Mouse (Mus musculus): ENCODE measurements around the gene Wscd2. TPM values are rescaled to one million over a fixed set of nuclear protein-coding genes. Genes with fewer than 3 reads are reported as not detected.

Gene Wscd2
- polyA plus RNA-seq, 1 experiment from 2014 or later = 12.5 TPM

DNA sequence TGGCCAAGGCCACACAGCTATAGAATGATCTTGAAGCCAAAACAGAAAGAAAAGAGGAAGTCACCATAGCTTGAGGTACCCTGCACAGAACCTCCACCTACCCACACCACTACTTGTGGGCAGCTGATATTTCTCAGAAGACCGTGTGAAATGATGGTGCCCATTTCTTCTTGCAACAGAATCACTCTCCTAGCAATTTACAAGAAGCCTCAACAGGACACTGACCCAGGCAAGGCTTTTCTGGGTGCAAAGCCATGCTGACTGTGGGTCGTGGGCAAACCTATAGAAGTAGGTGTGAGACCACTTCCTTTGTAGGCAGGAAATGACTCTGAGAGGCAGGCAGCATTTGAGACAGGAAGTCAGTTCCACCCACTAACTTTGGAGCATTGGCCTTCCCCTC lies 49.3 kb downstream of the Wscd2 start:
- WGBS = 75% methylated on average over 2 of the region's 2 CpGs
- no peak for ATAC-seq (ENCODE audit: insufficient number of reproducible peaks, insufficient read depth, low FRiP score, low TSS enrichment, low read depth)

DNA sequence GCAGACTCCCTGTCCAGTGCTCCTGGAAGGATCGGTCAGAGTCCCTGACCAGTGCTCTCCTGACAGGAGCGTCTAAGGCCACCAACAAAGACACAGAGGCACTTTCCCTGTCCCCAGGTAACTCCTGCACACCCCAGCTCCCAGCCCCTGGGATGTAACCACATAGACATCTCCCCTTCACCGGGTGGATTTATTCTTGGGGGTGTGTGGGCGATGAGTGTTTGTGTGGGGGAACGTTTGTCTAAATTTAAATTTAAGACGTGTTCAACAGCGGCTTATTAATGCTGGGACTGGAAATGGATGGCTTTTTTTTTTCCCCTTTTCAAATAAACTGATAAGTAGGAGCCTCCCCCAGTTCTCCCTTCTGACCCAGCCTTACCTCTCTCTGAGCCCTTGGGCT lies 49.7 kb downstream of the Wscd2 start:
- no peak for ATAC-seq (ENCODE audit: insufficient number of reproducible peaks, insufficient read depth, low FRiP score, low TSS enrichment, low read depth)
- WGBS = 84% methylated on average over 7 of the region's 7 CpGs

More for the DNA sequence above, 49.3 kb downstream of the Wscd2 start:
- H3K9ac ChIP-seq = no peak overlapping the region
- peaks cover 24% of the 10 kb centered on the region for H3K4me1 ChIP-seq
- H3K9me3 ChIP-seq = no peaks in the 10 kb centered on the region
- no peak overlapping the region for H3K4me3 ChIP-seq
- no peaks in the 10 kb centered on the region for H3K36me3 ChIP-seq
- peaks cover 32% of the 10 kb centered on the region for H3K27me3 ChIP-seq
- H3K27ac ChIP-seq = no peak overlapping the region
- H3K4me2 ChIP-seq = no peak overlapping the region

DNA sequence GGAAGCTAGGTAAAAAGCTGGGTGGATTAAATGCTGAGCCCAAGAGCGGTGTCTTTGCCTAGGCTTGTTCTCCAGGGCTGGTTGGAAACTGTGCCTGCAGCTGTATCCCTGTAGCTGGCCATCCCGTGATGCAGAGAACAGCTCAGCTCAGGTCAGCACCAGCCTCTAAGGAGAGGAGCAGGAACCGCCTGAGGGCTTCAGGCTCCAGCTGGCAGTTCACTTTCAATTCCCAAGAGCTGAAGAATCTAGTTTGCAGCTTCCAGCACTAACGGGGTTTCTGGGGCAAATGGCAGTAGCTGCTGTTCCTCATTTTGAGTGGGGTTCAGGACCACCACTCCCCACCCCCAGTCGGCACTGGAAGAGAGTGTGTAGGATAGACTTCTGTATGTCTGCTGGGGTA lies 51.1 kb downstream of the Wscd2 start:
- Histone ChIP-seq H3K4me3 (no peak overlapping the region), H3K9ac (no peak overlapping the region), H3K27me3 (peaks cover 30% of the 10 kb centered on the region), H3K9me3 (no peaks in the 10 kb centered on the region), H3K4me2 (no peak overlapping the region), H3K27ac (no peak overlapping the region), H3K36me3 (no peaks in the 10 kb centered on the region), H3K4me1 (peaks cover 24% of the 10 kb centered on the region)
- ATAC-seq (ENCODE audit: insufficient number of reproducible peaks, insufficient read depth, low FRiP score, low TSS enrichment, low read depth) = no peak
- 33% methylated on average over 5 of the region's 5 CpGs for WGBS

More for the DNA sequence above, 49.7 kb downstream of the Wscd2 start:
- H3K9ac ChIP-seq = no peak overlapping the region
- no peaks in the 10 kb centered on the region for H3K9me3 ChIP-seq
- H3K27ac ChIP-seq = no peak overlapping the region
- peaks cover 24% of the 10 kb centered on the region for H3K4me1 ChIP-seq
- peaks cover 32% of the 10 kb centered on the region for H3K27me3 ChIP-seq
- H3K4me2 ChIP-seq = no peak overlapping the region
- H3K4me3 ChIP-seq = no peak overlapping the region
- H3K36me3 ChIP-seq = no peaks in the 10 kb centered on the region

DNA sequence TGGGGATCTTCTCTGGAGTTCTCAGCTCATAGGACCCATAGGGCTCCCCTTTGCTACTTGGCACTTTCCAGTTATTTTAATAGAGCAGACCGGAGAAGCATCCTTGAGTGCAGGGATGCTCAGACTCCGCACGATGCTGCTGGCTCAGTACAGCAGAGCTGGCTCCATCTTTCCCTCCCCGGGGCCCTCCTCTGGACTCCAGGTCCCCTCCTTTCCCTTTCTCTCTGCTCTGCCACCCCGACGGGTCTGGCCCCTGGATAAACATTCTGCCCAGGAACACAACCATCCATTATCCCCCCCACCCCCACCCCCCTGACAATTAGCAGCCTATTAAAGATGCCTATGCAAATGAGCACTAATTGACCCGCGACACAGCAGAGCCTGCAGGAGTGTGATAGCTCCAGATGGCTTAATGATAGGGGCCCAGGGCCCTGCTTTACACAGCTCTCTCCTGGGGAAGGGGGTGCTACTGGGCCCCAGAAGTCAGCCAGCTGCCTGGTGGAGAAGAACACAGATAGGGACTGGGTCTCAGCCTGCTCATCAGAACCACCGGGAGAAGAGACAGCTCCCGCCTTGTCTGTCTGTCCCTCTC lies 52.8 kb downstream of the Wscd2 start:
- ATAC-seq (ENCODE audit: insufficient number of reproducible peaks, insufficient read depth, low FRiP score, low TSS enrichment, low read depth) = no peak
- WGBS = 33% methylated on average over 10 of the region's 10 CpGs
- no peaks in the 10 kb centered on the region for H3K36me3 ChIP-seq

DNA sequence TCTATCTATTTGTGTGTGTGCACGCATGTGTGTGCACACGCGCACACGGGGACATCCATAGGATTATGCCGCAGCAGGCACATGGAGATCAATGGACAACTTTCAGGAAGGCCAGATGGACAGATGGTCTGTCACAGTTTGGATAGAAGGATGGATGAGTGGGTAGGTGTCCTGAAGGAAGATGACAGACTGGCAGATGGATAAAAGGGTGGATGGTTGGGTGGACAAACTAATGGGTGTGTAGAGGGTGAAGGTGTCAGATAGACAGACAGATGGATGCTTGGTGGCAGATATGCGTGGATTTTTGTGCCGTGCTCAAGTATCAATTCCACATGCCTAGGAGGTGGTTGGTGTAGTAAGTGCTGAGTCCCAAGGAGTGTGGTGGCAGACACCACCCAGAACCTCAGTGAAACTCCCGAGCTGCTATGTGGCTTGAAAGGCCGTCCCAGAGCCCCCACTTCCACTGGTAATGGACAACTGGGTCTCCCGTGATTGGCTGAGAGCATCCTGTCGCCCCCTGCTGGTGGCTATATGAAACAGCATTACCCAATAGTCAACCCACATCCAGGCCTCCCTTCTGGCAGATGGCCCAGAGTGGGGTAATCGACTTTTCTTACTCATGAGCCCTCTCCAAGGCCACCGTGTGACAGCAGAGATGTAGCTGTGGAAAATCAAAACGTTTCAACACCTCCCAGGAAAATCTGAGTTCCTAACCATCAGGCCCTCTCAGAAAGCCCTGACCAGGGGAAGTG lies 58.0 kb downstream of the Wscd2 start:
- Histone ChIP-seq H3K27me3 (peaks cover 33% of the 10 kb centered on the region), H3K4me3 (no peak overlapping the region), H3K36me3 (no peaks in the 10 kb centered on the region), H3K9ac (no peak overlapping the region), H3K9me3 (no peaks in the 10 kb centered on the region), H3K27ac (no peak overlapping the region), H3K4me1 (peaks cover 23% of the 10 kb centered on the region), H3K4me2 (no peak overlapping the region)
- 54% methylated on average over 14 of the region's 14 CpGs for WGBS
- ATAC-seq (ENCODE audit: insufficient number of reproducible peaks, insufficient read depth, low FRiP score, low TSS enrichment, low read depth) = no peak

More for the DNA sequence above, 52.8 kb downstream of the Wscd2 start:
- Histone ChIP-seq H3K4me2 (no peak overlapping the region), H3K9ac (no peak overlapping the region), H3K4me1 (peaks cover 14% of the 10 kb centered on the region), H3K27me3 (peaks cover 14% of the 10 kb centered on the region), H3K4me3 (no peak overlapping the region), H3K27ac (no peak overlapping the region), H3K9me3 (no peaks in the 10 kb centered on the region)

DNA sequence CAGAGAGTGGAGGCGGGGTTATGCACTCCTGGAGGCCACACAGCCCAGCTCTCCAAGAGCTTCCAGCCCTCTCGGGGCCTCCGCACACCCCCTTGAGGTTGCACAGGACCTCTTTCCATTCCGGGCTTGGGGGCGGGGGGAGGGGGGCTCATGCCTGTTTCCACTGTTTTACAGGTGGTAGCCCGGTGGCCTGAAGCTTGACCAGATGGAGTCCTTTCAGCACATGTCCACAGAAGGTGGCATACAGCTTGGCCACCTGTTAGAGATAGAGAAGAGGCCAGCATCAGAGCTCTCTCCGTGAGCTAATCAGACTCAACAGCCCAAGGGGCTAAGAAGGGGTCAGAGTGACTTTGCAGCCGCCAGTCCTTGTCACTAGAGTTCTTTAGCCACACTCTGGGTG lies 60.1 kb downstream of the Wscd2 start:
- peaks cover 37% of the 10 kb centered on the region for H3K4me1 ChIP-seq

DNA sequence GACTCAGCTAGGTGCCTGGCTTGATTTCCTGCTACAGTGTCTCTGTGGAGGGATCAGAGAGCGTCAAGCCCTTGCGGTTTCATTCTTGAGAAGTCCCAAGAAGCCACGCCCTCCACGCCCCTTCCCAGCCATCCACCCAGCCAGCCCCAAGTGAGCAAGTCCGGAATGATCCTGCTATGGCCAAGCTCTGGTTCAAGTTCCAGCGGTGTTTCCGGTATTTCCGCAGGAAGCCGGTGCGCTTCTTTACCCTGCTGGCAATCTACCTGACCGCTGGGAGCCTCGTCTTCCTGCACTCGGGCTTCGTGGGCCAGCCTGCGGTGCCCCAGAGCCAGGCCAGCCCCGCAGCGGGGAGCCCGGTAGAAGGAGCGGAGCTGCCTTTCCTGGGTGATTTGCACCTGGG lies 60.6 kb downstream of the Wscd2 start:
- ATAC-seq (ENCODE audit: insufficient number of reproducible peaks, insufficient read depth, low FRiP score, low TSS enrichment, low read depth) = no peak
- 21% methylated on average over 19 of the region's 19 CpGs for WGBS
- no peak overlapping the region for H3K27ac ChIP-seq
- no peaks in the 10 kb centered on the region for H3K36me3 ChIP-seq
- H3K9me3 ChIP-seq = no peaks in the 10 kb centered on the region
- H3K4me3 ChIP-seq = no peak overlapping the region
- no peak overlapping the region for H3K9ac ChIP-seq
- H3K4me2 ChIP-seq = no peak overlapping the region
- H3K27me3 ChIP-seq = peaks cover 48% of the 10 kb centered on the region
- peaks cover 37% of the 10 kb centered on the region for H3K4me1 ChIP-seq

More for the DNA sequence above, 60.1 kb downstream of the Wscd2 start:
- H3K36me3 ChIP-seq = no peaks in the 10 kb centered on the region
- no peak for ATAC-seq (ENCODE audit: insufficient number of reproducible peaks, insufficient read depth, low FRiP score, low TSS enrichment, low read depth)
- no peak overlapping the region for H3K4me2 ChIP-seq
- WGBS = 55% methylated on average over 8 of the region's 8 CpGs
- H3K4me3 ChIP-seq = no peak overlapping the region
- H3K9me3 ChIP-seq = no peaks in the 10 kb centered on the region
- peaks cover 42% of the 10 kb centered on the region for H3K27me3 ChIP-seq
- no peak overlapping the region for H3K9ac ChIP-seq
- no peak overlapping the region for H3K27ac ChIP-seq

DNA sequence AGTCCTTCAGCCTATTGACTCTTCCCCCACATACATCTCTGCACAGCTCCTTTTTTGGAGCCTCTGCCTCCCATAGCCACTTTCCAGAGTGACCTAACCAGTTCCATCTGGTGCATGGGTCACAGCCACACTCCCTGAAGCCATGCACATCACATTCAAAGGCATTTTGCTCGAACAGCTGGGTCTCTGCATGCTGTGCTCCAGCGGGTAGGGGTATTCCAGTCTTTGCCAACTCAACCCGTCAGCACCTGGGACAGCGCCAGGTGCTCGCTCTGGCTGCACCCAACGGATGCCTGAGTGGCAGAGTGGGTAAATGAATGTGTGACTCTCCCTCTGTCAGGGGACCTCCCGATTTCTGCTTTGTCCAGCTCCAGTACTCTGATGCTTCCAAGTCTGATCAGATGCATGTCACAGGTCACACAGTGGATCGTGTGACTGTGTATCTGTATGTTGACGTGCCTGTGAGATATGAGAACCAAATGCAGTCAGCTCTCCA lies 63.3 kb downstream of the Wscd2 start:
- Histone ChIP-seq H3K36me3 (no peaks in the 10 kb centered on the region), H3K9ac (no peak overlapping the region), H3K4me2 (no peak overlapping the region), H3K27me3 (peaks cover 53% of the 10 kb centered on the region), H3K4me1 (peaks cover 37% of the 10 kb centered on the region), H3K9me3 (no peaks in the 10 kb centered on the region), H3K4me3 (no peak overlapping the region), H3K27ac (no peak overlapping the region)
- WGBS = 7% methylated on average over 9 of the region's 9 CpGs
- no peak for ATAC-seq (ENCODE audit: insufficient number of reproducible peaks, insufficient read depth, low FRiP score, low TSS enrichment, low read depth)

DNA sequence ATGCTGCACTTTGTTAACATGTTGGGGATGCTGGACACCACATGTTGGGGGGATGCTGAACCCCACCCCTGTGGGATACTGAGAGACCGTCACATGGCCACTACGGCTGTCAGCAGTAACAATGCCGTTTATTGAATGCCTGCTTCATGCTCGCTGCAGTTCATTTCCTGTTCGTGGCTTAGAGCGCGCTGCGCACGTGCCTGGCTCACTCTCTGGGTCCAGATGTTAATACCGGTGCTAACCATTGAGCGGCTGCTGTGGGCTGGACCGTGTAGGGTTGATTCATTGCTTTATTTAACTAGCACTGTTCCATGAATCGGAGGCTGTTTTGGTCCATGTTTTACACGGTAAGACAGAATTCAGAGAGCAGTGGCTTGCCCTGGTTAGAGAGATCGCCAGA lies 64.0 kb downstream of the Wscd2 start:
- ATAC-seq (ENCODE audit: insufficient number of reproducible peaks, insufficient read depth, low FRiP score, low TSS enrichment, low read depth) = no peak
- Histone ChIP-seq H3K27ac (no peak overlapping the region), H3K4me1 (peaks cover 37% of the 10 kb centered on the region), H3K27me3 (peaks cover 53% of the 10 kb centered on the region), H3K4me3 (no peak overlapping the region), H3K9me3 (no peaks in the 10 kb centered on the region), H3K9ac (no peak overlapping the region), H3K4me2 (no peak overlapping the region), H3K36me3 (no peaks in the 10 kb centered on the region)
- 33% methylated on average over 15 of the region's 15 CpGs for WGBS

DNA sequence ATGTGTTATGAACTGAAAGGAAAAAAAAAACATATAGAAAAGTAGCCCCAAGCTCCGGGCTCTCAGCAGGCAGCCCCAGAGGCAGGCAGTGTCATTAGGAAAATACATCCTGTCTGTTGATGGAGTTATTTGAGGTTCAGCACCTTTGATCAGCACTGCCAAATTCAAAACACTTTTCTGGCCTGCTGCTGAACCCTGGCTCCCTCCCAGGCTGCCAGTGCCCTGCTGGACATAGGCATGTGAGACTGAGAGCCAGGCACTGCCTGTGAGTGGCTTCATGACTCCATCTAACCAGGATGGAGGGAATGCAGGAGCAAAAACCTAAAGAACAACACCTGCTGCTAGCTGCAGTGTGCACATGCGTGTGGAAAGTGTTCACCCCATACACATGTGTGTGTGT lies 64.4 kb downstream of the Wscd2 start:
- WGBS = 79% methylated on average over 2 of the region's 2 CpGs
- no peak overlapping the region for H3K4me3 ChIP-seq

DNA sequence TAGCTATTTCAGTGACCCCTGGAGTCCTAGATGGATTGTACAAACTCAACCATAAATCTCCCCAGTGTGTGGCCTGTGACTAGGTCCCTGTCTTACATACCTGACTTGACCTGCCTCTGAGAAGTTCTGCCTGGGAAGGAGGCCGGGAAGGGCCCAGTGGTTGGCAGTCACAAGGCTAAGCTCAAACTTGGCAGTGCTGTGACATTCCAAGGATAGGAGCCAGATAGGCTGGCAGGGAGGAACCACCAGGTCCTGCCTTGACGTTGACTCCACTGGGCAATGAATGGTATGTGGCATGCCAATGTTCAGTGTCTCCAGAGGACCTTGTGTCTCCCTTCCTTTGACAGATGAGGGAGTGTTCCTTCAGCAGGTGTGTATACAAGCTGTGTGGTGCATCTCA lies 65.6 kb downstream of the Wscd2 start:
- no peaks in the 10 kb centered on the region for H3K9me3 ChIP-seq
- no peak overlapping the region for H3K4me2 ChIP-seq
- peaks cover 46% of the 10 kb centered on the region for H3K27me3 ChIP-seq
- H3K4me3 ChIP-seq = no peak overlapping the region
- no peak overlapping the region for H3K27ac ChIP-seq
- H3K36me3 ChIP-seq = no peaks in the 10 kb centered on the region
- H3K9ac ChIP-seq = no peak overlapping the region
- 79% methylated on average over 2 of the region's 2 CpGs for WGBS
- ATAC-seq (ENCODE audit: insufficient number of reproducible peaks, insufficient read depth, low FRiP score, low TSS enrichment, low read depth) = no peak
- H3K4me1 ChIP-seq = peaks cover 33% of the 10 kb centered on the region

More for the DNA sequence above, 64.4 kb downstream of the Wscd2 start:
- H3K9ac ChIP-seq = no peak overlapping the region
- no peak for ATAC-seq (ENCODE audit: insufficient number of reproducible peaks, insufficient read depth, low FRiP score, low TSS enrichment, low read depth)
- H3K4me2 ChIP-seq = no peak overlapping the region
- no peaks in the 10 kb centered on the region for H3K9me3 ChIP-seq
- H3K27me3 ChIP-seq = peaks cover 53% of the 10 kb centered on the region
- H3K4me1 ChIP-seq = peaks cover 37% of the 10 kb centered on the region
- H3K36me3 ChIP-seq = no peaks in the 10 kb centered on the region
- no peak overlapping the region for H3K27ac ChIP-seq

DNA sequence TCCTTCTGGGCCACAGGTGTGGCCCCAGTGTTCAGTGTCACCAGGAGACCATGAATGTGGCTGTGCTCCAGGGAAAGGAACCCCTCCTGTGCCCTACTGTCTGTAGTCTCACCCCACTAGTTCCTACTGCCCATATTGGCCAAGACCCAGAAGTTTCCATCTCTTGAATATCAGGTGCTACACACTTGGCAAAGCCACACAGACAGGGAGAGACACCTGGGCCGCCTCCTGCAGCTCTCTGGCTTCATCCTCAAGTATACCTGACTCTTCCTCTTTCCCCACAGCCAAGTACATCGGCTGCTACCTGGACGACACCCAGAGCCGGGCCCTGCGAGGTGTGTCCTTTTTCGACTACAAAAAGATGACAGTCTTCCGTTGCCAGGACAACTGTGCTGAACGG lies 67.9 kb downstream of the Wscd2 start:
- peaks cover 15% of the 10 kb centered on the region for H3K4me1 ChIP-seq
- no peak for ATAC-seq (ENCODE audit: insufficient number of reproducible peaks, insufficient read depth, low FRiP score, low TSS enrichment, low read depth)
- no peak overlapping the region for H3K4me3 ChIP-seq
- H3K27ac ChIP-seq = no peak overlapping the region
- no peak overlapping the region for H3K9ac ChIP-seq
- H3K9me3 ChIP-seq = no peaks in the 10 kb centered on the region
- H3K27me3 ChIP-seq = peaks cover 26% of the 10 kb centered on the region
- WGBS = 88% methylated on average over 8 of the region's 8 CpGs
- H3K36me3 ChIP-seq = no peaks in the 10 kb centered on the region
- no peak overlapping the region for H3K4me2 ChIP-seq

All from embryonic facial prominence, embryonic 13.5 days (tissue).